Mouse (Mus musculus): ENCODE measurements at regions not wholly inside any gene's neighbourhood (a gene's known extent, or its start where the extent isn't known, plus 50 kb on each side); places are given as distances from the start of the nearest gene placed in this dataset.

DNA sequence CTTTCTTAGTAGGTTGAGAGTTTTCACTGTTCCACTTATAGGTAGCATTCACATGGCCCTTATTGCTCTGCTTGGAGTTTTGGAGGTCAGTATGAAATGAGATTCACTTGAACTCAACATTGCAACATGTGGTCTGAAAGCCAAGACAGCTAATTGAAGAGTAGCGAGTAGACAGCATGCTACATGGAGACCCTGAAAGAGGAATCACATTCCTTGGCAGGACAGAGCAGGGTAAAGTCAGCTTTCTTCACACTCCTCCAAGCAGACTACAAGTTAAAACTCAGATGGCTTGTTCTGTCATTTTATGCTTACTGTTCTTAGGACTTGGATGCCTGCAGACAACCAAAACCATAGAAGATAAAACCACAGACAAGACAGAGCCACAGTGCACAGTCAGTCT lies 91.1 kb upstream of the Rnd3 start:
- TF ChIP-seq CTCF (IDR thresholded peaks at IDR 0.05; ENCODE audit: borderline replicate concordance, insufficient read depth, low read length) (no peak), POLR2A (IDR thresholded peaks at IDR 0.05; ENCODE audit: low read depth, low read length) (no peak)

Measured in embryonic fibroblast, embryonic 13.5 days (primary cell).